Mouse (Mus musculus): Measurements from ENCODE around the gene Vps37d.

- no peak for TF ChIP-seq POLR2A (IDR thresholded peaks at IDR 0.05; ENCODE audit: low read depth, low read length)
- no peak for TF ChIP-seq CTCF (IDR thresholded peaks at IDR 0.05; ENCODE audit: extremely low read depth, insufficient read depth, insufficient read length, insufficient replicate concordance)
Measured at GRCm38 (mm10) chr5:135076931-135077505, 1.0 kb downstream of the Vps37d start.
